Mouse (Mus musculus): ENCODE measurements around the gene Wdr82. TPM values are rescaled to one million over a fixed set of nuclear protein-coding genes. Genes with fewer than 3 reads are reported as not detected.
"Not testable (repeated sequence)": the region's sequence is repeated elsewhere in the genome, so short reads cannot be mapped to it uniquely, and the experiment has no call there.

The Wdr82 gene
- polyA plus RNA-seq, 1 experiment: 49.6 TPM

GRCm38 (mm10) chr9:106160426-106160825 is 10.3 kb upstream of the Wdr82 start:
- H3K36me3 ChIP-seq (ENCODE audit: control insufficient read depth, insufficient read depth): no peaks in the 10 kb centered on the region
- no peaks in the 10 kb centered on the region for H3K79me3 ChIP-seq (ENCODE audit: low read depth)
- no peaks in the 10 kb centered on the region for H3K79me2 ChIP-seq (ENCODE audit: control insufficient read depth, insufficient read depth)
- H3ac ChIP-seq (ENCODE audit: control insufficient read depth, insufficient read length, low read depth): no peak overlapping the region
- no peak for TF ChIP-seq CEBPB (IDR thresholded peaks at IDR 0.05; ENCODE audit: low read depth)
- no peak for TF ChIP-seq MYOD1 (IDR thresholded peaks at IDR 0.05; ENCODE audit: control insufficient read depth, insufficient read length, low read depth)
- TF ChIP-seq MAX (IDR thresholded peaks at IDR 0.05): no peak
- TF ChIP-seq CTCF (IDR thresholded peaks at IDR 0.05; ENCODE audit: control insufficient read depth, insufficient read depth, insufficient read length): no peak
- TF ChIP-seq FOSL1 (IDR thresholded peaks at IDR 0.05; ENCODE audit: insufficient read depth, low read length, poor library complexity, severe bottlenecking): no peak
- TF ChIP-seq MYOG (IDR thresholded peaks at IDR 0.05; ENCODE audit: control insufficient read depth, extremely low read depth, insufficient read length): no peak
- no peak for TF ChIP-seq USF1 (IDR thresholded peaks at IDR 0.05; ENCODE audit: low read depth)
- H3K27me3 ChIP-seq (ENCODE audit: control insufficient read depth, insufficient read depth, insufficient read length): no peaks in the 10 kb centered on the region
- H3K4me3 ChIP-seq (ENCODE audit: insufficient read depth, poor library complexity, severe bottlenecking): peak overlapping the region; percentile 49

- no peaks in the 10 kb centered on the region for H3K36me3 ChIP-seq (ENCODE audit: control insufficient read depth, insufficient read depth)
- H3K79me2 ChIP-seq (ENCODE audit: control insufficient read depth, insufficient read depth): peaks cover 11% of the 10 kb centered on the region
- TF ChIP-seq USF1 (IDR thresholded peaks at IDR 0.05; ENCODE audit: low read depth) (no peak), FOSL1 (IDR thresholded peaks at IDR 0.05; ENCODE audit: insufficient read depth, low read length, poor library complexity, severe bottlenecking) (no peak), MYOD1 (IDR thresholded peaks at IDR 0.05; ENCODE audit: control insufficient read depth, insufficient read length, low read depth) (no peak)
- no peak overlapping the region for H3K4me3 ChIP-seq (ENCODE audit: insufficient read depth, poor library complexity, severe bottlenecking)
- no peaks in the 10 kb centered on the region for H3K27me3 ChIP-seq (ENCODE audit: control insufficient read depth, insufficient read depth, insufficient read length)
- H3ac ChIP-seq (ENCODE audit: control insufficient read depth, insufficient read length, low read depth): no peak overlapping the region
- H3K79me3 ChIP-seq (ENCODE audit: low read depth): peaks cover 7% of the 10 kb centered on the region
These were observed 4.0 kb upstream of the Wdr82 start for GRCm38 (mm10) chr9:106166709-106167108.

GRCm38 (mm10) chr9:106167241-106167640 is 3.5 kb upstream of the Wdr82 start:
- H3K79me2 ChIP-seq (ENCODE audit: control insufficient read depth, insufficient read depth): peaks cover 16% of the 10 kb centered on the region
- no peaks in the 10 kb centered on the region for H3K36me3 ChIP-seq (ENCODE audit: control insufficient read depth, insufficient read depth)
- H3K4me3 ChIP-seq (ENCODE audit: insufficient read depth, poor library complexity, severe bottlenecking): no peak overlapping the region
- H3K79me3 ChIP-seq (ENCODE audit: low read depth): peaks cover 12% of the 10 kb centered on the region
- no peaks in the 10 kb centered on the region for H3K27me3 ChIP-seq (ENCODE audit: control insufficient read depth, insufficient read depth, insufficient read length)
- no peak overlapping the region for H3ac ChIP-seq (ENCODE audit: control insufficient read depth, insufficient read length, low read depth)
- TF ChIP-seq CTCF (IDR thresholded peaks at IDR 0.05; ENCODE audit: control insufficient read depth, insufficient read depth, insufficient read length) (no peak), CEBPB (IDR thresholded peaks at IDR 0.05; ENCODE audit: low read depth) (no peak), MAX (IDR thresholded peaks at IDR 0.05) (no peak), MYOD1 (IDR thresholded peaks at IDR 0.05; ENCODE audit: control insufficient read depth, insufficient read length, low read depth) (no peak), MYOG (IDR thresholded peaks at IDR 0.05; ENCODE audit: control insufficient read depth, extremely low read depth, insufficient read length) (no peak), FOSL1 (IDR thresholded peaks at IDR 0.05; ENCODE audit: insufficient read depth, low read length, poor library complexity, severe bottlenecking) (no peak), USF1 (IDR thresholded peaks at IDR 0.05; ENCODE audit: low read depth) (no peak)

- H3K79me2 ChIP-seq (ENCODE audit: control insufficient read depth, insufficient read depth): peaks cover 21% of the 10 kb centered on the region
- H3K36me3 ChIP-seq (ENCODE audit: control insufficient read depth, insufficient read depth): no peaks in the 10 kb centered on the region
- H3K79me3 ChIP-seq (ENCODE audit: low read depth): peaks cover 16% of the 10 kb centered on the region
- no peaks in the 10 kb centered on the region for H3K27me3 ChIP-seq (ENCODE audit: control insufficient read depth, insufficient read depth, insufficient read length)
- TF ChIP-seq CEBPB (IDR thresholded peaks at IDR 0.05; ENCODE audit: low read depth) (no peak), MAX (IDR thresholded peaks at IDR 0.05) (no peak), FOSL1 (IDR thresholded peaks at IDR 0.05; ENCODE audit: insufficient read depth, low read length, poor library complexity, severe bottlenecking) (no peak), CTCF (IDR thresholded peaks at IDR 0.05; ENCODE audit: control insufficient read depth, insufficient read depth, insufficient read length) (no peak), MYOD1 (IDR thresholded peaks at IDR 0.05; ENCODE audit: control insufficient read depth, insufficient read length, low read depth) (no peak), USF1 (IDR thresholded peaks at IDR 0.05; ENCODE audit: low read depth) (no peak), MYOG (IDR thresholded peaks at IDR 0.05; ENCODE audit: control insufficient read depth, extremely low read depth, insufficient read length) (no peak)
- no peak overlapping the region for H3K4me3 ChIP-seq (ENCODE audit: insufficient read depth, poor library complexity, severe bottlenecking)
- no peak overlapping the region for H3ac ChIP-seq (ENCODE audit: control insufficient read depth, insufficient read length, low read depth)
These were observed 3.0 kb upstream of the Wdr82 start for GRCm38 (mm10) chr9:106167703-106168102.

GRCm38 (mm10) chr9:106169006-106169405 is 1.7 kb upstream of the Wdr82 start:
- H3ac ChIP-seq (ENCODE audit: control insufficient read depth, insufficient read length, low read depth); H3K27me3 ChIP-seq (ENCODE audit: control insufficient read depth, insufficient read depth, insufficient read length); H3K4me3 ChIP-seq (ENCODE audit: insufficient read depth, poor library complexity, severe bottlenecking); H3K36me3 ChIP-seq (ENCODE audit: control insufficient read depth, insufficient read depth): not testable (repeated sequence)
- peaks cover 29% of the 10 kb centered on the region for H3K79me3 ChIP-seq (ENCODE audit: low read depth)
- peaks cover 34% of the 10 kb centered on the region for H3K79me2 ChIP-seq (ENCODE audit: control insufficient read depth, insufficient read depth)

- no peaks in the 10 kb centered on the region for H3K36me3 ChIP-seq (ENCODE audit: control insufficient read depth, insufficient read depth)
- H3K79me3 ChIP-seq (ENCODE audit: low read depth): peaks cover 38% of the 10 kb centered on the region
- no peaks in the 10 kb centered on the region for H3K27me3 ChIP-seq (ENCODE audit: control insufficient read depth, insufficient read depth, insufficient read length)
- H3K79me2 ChIP-seq (ENCODE audit: control insufficient read depth, insufficient read depth): peaks cover 43% of the 10 kb centered on the region
- TF ChIP-seq CTCF (IDR thresholded peaks at IDR 0.05; ENCODE audit: control insufficient read depth, insufficient read depth, insufficient read length) (no peak), FOSL1 (IDR thresholded peaks at IDR 0.05; ENCODE audit: insufficient read depth, low read length, poor library complexity, severe bottlenecking) (no peak), MYOD1 (IDR thresholded peaks at IDR 0.05; ENCODE audit: control insufficient read depth, insufficient read length, low read depth) (no peak), MAX (IDR thresholded peaks at IDR 0.05) (no peak), MYOG (IDR thresholded peaks at IDR 0.05; ENCODE audit: control insufficient read depth, extremely low read depth, insufficient read length) (no peak), CEBPB (IDR thresholded peaks at IDR 0.05; ENCODE audit: low read depth) (no peak)
- no peak overlapping the region for H3ac ChIP-seq (ENCODE audit: control insufficient read depth, insufficient read length, low read depth)
- H3K4me3 ChIP-seq (ENCODE audit: insufficient read depth, poor library complexity, severe bottlenecking): no peak overlapping the region
These were observed 811 bp upstream of the Wdr82 start for GRCm38 (mm10) chr9:106169917-106170316.
